11 mouse cellular contexts compared by ENCODE assay signal in genomic region chr11:79503845-79504244, GRCm38 (mm10). TPM values are rescaled to one million over a fixed set of nuclear protein-coding genes. Genes with fewer than 3 reads are reported as not detected.
DNase-seq lines count a peak whose midpoint lies in the region; ATAC-seq and TF ChIP-seq lines count a peak whose summit lies in the region.
"Had no signal": no experiment of that assay in that cellular context is flagged by ENCODE, and none has a peak within 500 bp of the region (broad histone marks: within the 10 kb centered on the region; RNA-seq: fewer than 3 reads in every experiment).

Gene Omg, minus strand, starts transcription at chr11:79504084.

- H3K27ac ChIP-seq in left cerebral cortex, adult 2 months = peak within 1 kb of the TSS; percentile 93
- H3K27ac ChIP-seq in intestine, postnatal 0 days (ENCODE audit: low read depth, low read length) = no peak within 1 kb of the TSS
- H3K27ac ChIP-seq: embryonic facial prominence, embryonic 10.5 days; heart, embryonic 15.5 days; limb, embryonic 15.5 days had no signal

- no peaks in the 10 kb centered on the region for H3K9me3 ChIP-seq in intestine, postnatal 0 days (ENCODE audit: control insufficient read depth)
- H3K9me3 ChIP-seq: embryonic facial prominence, embryonic 10.5 days; heart, embryonic 15.5 days; limb, embryonic 15.5 days had no signal

- H3K9ac ChIP-seq in intestine, postnatal 0 days (ENCODE audit: low read depth, low read length) = no peak within 1 kb of the TSS
- H3K9ac ChIP-seq: heart, embryonic 15.5 days; limb, embryonic 15.5 days had no signal

- intact Hi-C loops in left cerebral cortex, adult 2 months (cut with DNase I) = loop anchor here (5.0 kb wide), 1 partner anchor 42 kb away; no protein-coding TSS in a partner anchor

- no peak for ATAC-seq in intestine, postnatal 0 days
- ATAC-seq in megakaryocyte, adult 5-6 weeks (ENCODE audit: poor library complexity, severe bottlenecking) = no peak

- H3K36me3 ChIP-seq in intestine, postnatal 0 days (ENCODE audit: control insufficient read depth, insufficient read depth) = 0 out of 2 replicates have a peak, but pooled peaks cover 4% of the 10 kb centered on the region
- H3K36me3 ChIP-seq: heart, embryonic 15.5 days; limb, embryonic 15.5 days had no signal

- H3K4me3 ChIP-seq in left cerebral cortex, adult 2 months = peak within 1 kb of the TSS; percentile 66
- H3K4me3 ChIP-seq in intestine, postnatal 0 days (ENCODE audit: low read depth, low read length) = no peak within 1 kb of the TSS
- H3K4me3 ChIP-seq: embryonic facial prominence, embryonic 10.5 days; heart, embryonic 15.5 days; limb, embryonic 15.5 days had no signal

- H3K4me1 ChIP-seq in intestine, postnatal 0 days (replicated peaks; ENCODE audit: control insufficient read depth, insufficient read depth, low read length) = no peaks in the 10 kb centered on the region
- H3K4me1 ChIP-seq: embryonic facial prominence, embryonic 10.5 days; heart, embryonic 15.5 days; limb, embryonic 15.5 days had no signal

- DNase-seq in adrenal gland, adult (ENCODE audit: inconsistent age in 2 of 2, low spot score in 1 of 2) = peak; percentile 15 to 40
- DNase-seq in adrenal gland, postnatal 36 days = no peak
- peak; percentile 44 to 52 for DNase-seq in frontal cortex, postnatal 25 days (ENCODE audit: low spot score in 2 of 2)
- DNase-seq in left cerebral cortex, adult 2 months (ENCODE audit: extremely low spot score in 1 of 2, low spot score in 2 of 2) = peak; percentile 67 to 69
- peak; percentile 11 for DNase-seq in retina, embryonic 14.5 days (ENCODE audit: low spot score)
- no peak for DNase-seq in testis, postnatal 14 days (ENCODE audit: low spot score)

- 52% methylated on average over 8 of the region's 8 CpGs for WGBS in intestine, postnatal 0 days

- no peak for TF ChIP-seq CTCF in left cerebral cortex, adult 2 months (IDR thresholded peaks at IDR 0.05)
- TF ChIP-seq CTCF in intestine, postnatal 0 days (IDR thresholded peaks at IDR 0.05; ENCODE audit: low read depth) = no peak

- no peaks in the 10 kb centered on the region for H3K27me3 ChIP-seq in intestine, postnatal 0 days (replicated peaks; ENCODE audit: control insufficient read depth, insufficient read depth, low read length)
- H3K27me3 ChIP-seq: heart, embryonic 15.5 days; limb, embryonic 15.5 days had no signal

- H3K4me2 ChIP-seq in intestine, postnatal 0 days (replicated peaks; ENCODE audit: low read depth) = no peak within 1 kb of the TSS
- H3K4me2 ChIP-seq: heart, embryonic 15.5 days; limb, embryonic 15.5 days had no signal

RNA-seq across cellular contexts. Expression of gene Omg, which starts in this region (rescaled TPM):
- 1 to 10 TPM; 5.4 to 5.6 TPM for total RNA-seq in adrenal gland, postnatal 36 days (2021)
- 100 to 1,000 TPM in 1 of 2 experiments, 10 to 100 TPM in 1; 95.1 to 116 TPM for total RNA-seq in left cerebral cortex, adult 2 months (2021)
- 0.55 and 0.75 TPM in 2 replicates for polyA plus RNA-seq in intestine, postnatal 0 days (2015; fragmentation: Nextera tagmentation; extraction: Ambion mirVana)
- 2.8 and 3.4 TPM in 2 replicates for total RNA-seq in megakaryocyte, adult 5-6 weeks (2015)
- 0.37 and 1.1 TPM in 2 replicates for total RNA-seq in megakaryocyte, adult 5-6 weeks (2017)

Comparison
In these comparisons a context has a peak if more than half of its experiments do, and no peak if none do; other contexts are left out.
1. RNA of gene Omg (total RNA-seq): 95.1 to 116 TPM in left cerebral cortex, adult 2 months; 5.4 to 5.6 TPM in adrenal gland, postnatal 36 days and 0.37 to 3.4 TPM in megakaryocyte, adult 5-6 weeks; every median in the first group is over 10 times any median in the second.
2. DNase-seq: peak in adrenal gland, adult (2 of 2), frontal cortex, postnatal 25 days (2 of 2), left cerebral cortex, adult 2 months (2 of 2) and retina, embryonic 14.5 days (single experiment); none in adrenal gland, postnatal 36 days (0 of 2) and testis, postnatal 14 days (single experiment).